Mouse (Mus musculus) liver, embryonic 15.5 days (tissue): ENCODE measurements around the gene Rasgef1b. TPM values are rescaled to one million over a fixed set of nuclear protein-coding genes. Genes with fewer than 3 reads are reported as not detected.

Experiments
- ATAC-seq: fragments of 200-750 bp; cut with Nextera tagmentation; 2 replicates; pipeline ENCODE4 v1.8.0; 2017; ENCODE audit warnings: moderate number of reproducible peaks, mild to moderate bottlenecking, moderate library complexity; ENCODE audit not compliant: insufficient read depth
- H3K27ac ChIP-seq: fragments of 300-500 bp; sonication (generic); replicated peaks from 2 replicates; pipeline ENCODE4 v1.5.1; 2015; ENCODE audit warnings: mild to moderate bottlenecking, inconsistent platforms
- H3K27me3 ChIP-seq: fragments of 300-500 bp; sonication (generic); 2 replicates; pipeline ENCODE4 v1.6.1; 2015; ENCODE audit warnings: mild to moderate bottlenecking, inconsistent platforms
- H3K36me3 ChIP-seq: fragments of 300-500 bp; sonication (generic); replicated peaks from 2 replicates; pipeline ENCODE4 v1.6.1; 2015; ENCODE audit warnings: moderate library complexity, mild to moderate bottlenecking, inconsistent platforms
- H3K4me1 ChIP-seq: fragments of 300-500 bp; sonication (generic); replicated peaks from 2 replicates; pipeline ENCODE4 v1.6.1; 2015; ENCODE audit warnings: inconsistent platforms
- H3K4me2 ChIP-seq: fragments of 300-500 bp; sonication (generic); 2 replicates; pipeline ENCODE4 v1.6.1; 2015; ENCODE audit warnings: moderate library complexity, mild to moderate bottlenecking, inconsistent platforms
- H3K4me3 ChIP-seq: fragments of 300-500 bp; sonication (generic); replicated peaks from 2 replicates; pipeline ENCODE4 v1.5.1; 2015; ENCODE audit warnings: mild to moderate bottlenecking, inconsistent platforms
- H3K9ac ChIP-seq: fragments of 300-500 bp; sonication (generic); 2 replicates; pipeline ENCODE4 v1.6.1; 2015; ENCODE audit warnings: moderate library complexity, mild to moderate bottlenecking, inconsistent platforms
- H3K9me3 ChIP-seq: fragments of 300-500 bp; sonication (generic); replicated peaks from 2 replicates; pipeline ENCODE4 v1.6.1; 2016; ENCODE audit warnings: inconsistent platforms
- WGBS: fragments of 180-500 bp; shearing (Covaris S2); methylation state at CpG from one replicate; pipeline ENCODE4 v1.1.7; 2015; ENCODE audit warnings: mixed read lengths; ENCODE audit not compliant: insufficient replicate concordance; 5-methylcytosine and 5-hydroxymethylcytosine counted together
- polyA plus RNA-seq: library from polyadenylated mRNA; unstranded; fragments of >200 nt; fragmentation: Nextera tagmentation; extraction: Ambion mirVana; gene quantifications from 2 replicates; pipeline ENCODE4 v1.2.1, GENCODE M21; 2015

Rasgef1b gene
- polyA plus RNA-seq, 1 experiment from 2014 or later = 7.3 TPM

DNA sequence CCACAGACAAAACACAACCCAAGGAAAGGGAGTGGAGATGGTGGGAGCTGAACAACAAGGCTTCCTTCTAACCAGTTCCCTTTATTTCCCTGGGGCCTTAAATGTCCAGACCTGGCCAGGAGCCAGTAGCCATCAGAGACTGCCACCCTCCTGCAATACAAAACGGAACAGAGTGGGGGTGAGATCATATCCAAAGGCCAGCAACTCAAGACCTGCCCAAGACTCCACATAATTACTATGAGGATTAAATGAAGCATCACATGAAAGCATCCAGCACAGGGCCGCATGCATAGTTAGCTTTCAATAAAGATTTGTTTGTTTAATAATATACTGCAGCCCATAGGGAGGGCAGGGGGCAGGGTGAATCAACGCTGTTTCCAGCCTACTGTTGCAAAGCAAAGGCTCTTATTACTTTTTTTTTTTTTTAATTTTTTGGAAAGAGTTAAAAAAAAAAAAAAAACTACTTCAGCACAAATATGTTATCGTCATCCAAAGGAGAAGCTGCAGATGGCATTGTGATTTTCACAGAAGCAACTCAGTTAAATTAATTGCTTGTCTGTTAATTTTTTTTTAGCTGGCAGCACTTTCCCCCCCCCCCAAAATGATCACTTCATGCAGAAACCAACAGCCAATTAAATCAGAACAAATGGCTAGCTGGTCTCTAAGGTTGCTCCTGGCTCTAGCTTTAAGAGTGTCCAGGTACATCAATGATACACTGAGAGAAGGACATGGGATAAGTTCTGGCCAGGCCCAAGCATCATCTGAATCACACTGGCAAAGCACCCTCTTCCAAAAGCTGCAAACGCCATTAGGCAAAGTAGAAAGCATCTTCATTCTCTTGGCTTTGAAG is 241.6 kb downstream of the Rasgef1b start:
- Histone ChIP-seq H3K27me3 (0 out of 2 replicates have a peak, but pooled peaks cover 2% of the 10 kb centered on the region), H3K27ac (no peak overlapping the region), H3K4me2 (no peak overlapping the region), H3K9ac (no peak overlapping the region), H3K4me1 (peaks cover 8% of the 10 kb centered on the region), H3K4me3 (no peak overlapping the region), H3K9me3 (no peaks in the 10 kb centered on the region), H3K36me3 (no peaks in the 10 kb centered on the region)
- ATAC-seq = no peak
- WGBS = 61% methylated on average over 5 of the region's 5 CpGs

DNA sequence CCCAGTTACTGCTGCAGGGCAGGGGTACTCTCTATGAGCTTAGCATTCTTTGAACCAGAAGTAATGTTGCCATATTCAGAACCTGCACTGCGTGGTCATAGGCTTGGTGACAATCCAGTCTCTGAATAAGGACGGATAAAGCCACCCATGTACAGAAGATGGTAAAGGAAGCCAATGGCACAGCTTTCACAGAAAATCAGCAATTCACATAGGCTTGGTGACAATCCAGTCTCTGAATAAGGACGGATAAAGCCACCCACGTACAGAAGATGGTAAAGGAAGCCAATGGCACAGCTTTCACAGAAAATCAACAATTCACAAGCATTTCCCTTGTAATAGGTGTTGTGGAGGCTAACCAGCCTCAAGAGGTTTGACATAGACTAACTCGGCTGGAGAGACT is 245.7 kb downstream of the Rasgef1b start:
- 64% methylated on average over 5 of the region's 5 CpGs for WGBS
- H3K4me1 ChIP-seq = peaks cover 32% of the 10 kb centered on the region
- H3K36me3 ChIP-seq = no peaks in the 10 kb centered on the region

GRCm38 (mm10) chr5:99482524-99482923 is 246.3 kb downstream of the Rasgef1b start:
- H3K36me3 ChIP-seq = no peaks in the 10 kb centered on the region
- H3K27me3 ChIP-seq = 0 out of 2 replicates have a peak, but pooled peaks cover 2% of the 10 kb centered on the region
- no peak overlapping the region for H3K4me2 ChIP-seq
- peak; percentile 70 for ATAC-seq
- H3K9ac ChIP-seq = no peak overlapping the region
- no peaks in the 10 kb centered on the region for H3K9me3 ChIP-seq
- no peak overlapping the region for H3K4me3 ChIP-seq
- peaks cover 35% of the 10 kb centered on the region for H3K4me1 ChIP-seq
- H3K27ac ChIP-seq = no peak overlapping the region
- WGBS = 29% methylated on average over 6 of the region's 6 CpGs

More for the DNA sequence above, 245.7 kb downstream of the Rasgef1b start:
- Histone ChIP-seq H3K9ac (no peak overlapping the region), H3K27me3 (0 out of 2 replicates have a peak, but pooled peaks cover 2% of the 10 kb centered on the region), H3K27ac (no peak overlapping the region), H3K4me3 (no peak overlapping the region), H3K9me3 (no peaks in the 10 kb centered on the region), H3K4me2 (no peak overlapping the region)
- no peak for ATAC-seq

GRCm38 (mm10) chr5:99482016-99482415 is 246.8 kb downstream of the Rasgef1b start:
- no peak for ATAC-seq
- no peaks in the 10 kb centered on the region for H3K9me3 ChIP-seq
- no peak overlapping the region for H3K9ac ChIP-seq
- H3K4me1 ChIP-seq = peaks cover 40% of the 10 kb centered on the region
- no peak overlapping the region for H3K27ac ChIP-seq
- 72% methylated on average over 7 of the region's 7 CpGs for WGBS
- no peak overlapping the region for H3K4me2 ChIP-seq
- 0 out of 2 replicates have a peak, but pooled peaks cover 1% of the 10 kb centered on the region for H3K27me3 ChIP-seq
- H3K36me3 ChIP-seq = no peaks in the 10 kb centered on the region
- H3K4me3 ChIP-seq = no peak overlapping the region

DNA sequence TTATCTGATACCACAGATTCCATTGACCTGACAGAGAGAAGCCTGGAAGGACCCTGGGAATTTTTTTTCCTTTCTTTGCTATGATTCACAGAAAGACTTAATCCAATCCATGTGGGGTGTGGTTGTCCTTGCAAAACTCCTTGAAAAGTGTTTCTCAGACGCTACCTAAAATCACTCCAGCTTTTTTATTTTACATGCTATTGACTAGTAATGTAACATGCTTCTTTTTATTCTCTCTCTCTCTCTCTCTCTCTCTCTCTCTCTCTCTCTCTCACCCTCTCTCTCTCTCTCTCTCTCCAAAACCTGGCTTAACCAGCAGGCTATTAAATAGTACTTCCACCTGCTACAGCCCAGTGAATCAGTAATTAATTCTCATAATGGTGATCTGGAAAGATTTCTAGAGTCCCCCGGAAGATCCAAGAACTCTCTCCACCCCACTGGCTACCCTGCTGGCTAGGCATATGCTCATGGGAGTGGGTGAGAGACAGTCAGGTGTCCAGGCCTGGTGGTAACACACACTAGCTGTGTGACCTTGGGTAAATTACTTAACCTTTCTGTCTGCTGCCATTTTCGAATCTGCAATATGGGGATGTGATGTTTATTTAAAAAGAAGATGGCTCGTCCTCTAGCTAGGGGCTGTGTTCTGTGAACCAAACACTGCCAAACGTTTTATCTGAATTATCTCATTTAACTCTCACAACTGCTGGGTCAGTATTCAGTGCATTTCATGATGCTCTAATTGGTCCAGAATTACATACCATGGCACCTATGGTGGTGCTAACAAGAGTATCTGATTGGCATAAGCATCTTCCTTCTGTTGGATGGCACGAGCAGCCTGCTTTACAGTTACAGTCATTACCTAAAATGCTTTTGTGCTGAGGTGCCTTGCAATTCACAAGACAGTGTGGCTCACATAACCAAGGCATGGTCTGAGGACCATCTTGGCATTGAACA is 248.5 kb downstream of the Rasgef1b start:
- no peak overlapping the region for H3K9ac ChIP-seq
- no peaks in the 10 kb centered on the region for H3K9me3 ChIP-seq
- H3K4me1 ChIP-seq = peaks cover 45% of the 10 kb centered on the region
- H3K27me3 ChIP-seq = no peaks in the 10 kb centered on the region
- no peak for ATAC-seq
- no peak overlapping the region for H3K4me3 ChIP-seq
- WGBS = 65% methylated on average over 6 of the region's 6 CpGs
- no peak overlapping the region for H3K27ac ChIP-seq
- H3K4me2 ChIP-seq = no peak overlapping the region
- no peaks in the 10 kb centered on the region for H3K36me3 ChIP-seq

DNA sequence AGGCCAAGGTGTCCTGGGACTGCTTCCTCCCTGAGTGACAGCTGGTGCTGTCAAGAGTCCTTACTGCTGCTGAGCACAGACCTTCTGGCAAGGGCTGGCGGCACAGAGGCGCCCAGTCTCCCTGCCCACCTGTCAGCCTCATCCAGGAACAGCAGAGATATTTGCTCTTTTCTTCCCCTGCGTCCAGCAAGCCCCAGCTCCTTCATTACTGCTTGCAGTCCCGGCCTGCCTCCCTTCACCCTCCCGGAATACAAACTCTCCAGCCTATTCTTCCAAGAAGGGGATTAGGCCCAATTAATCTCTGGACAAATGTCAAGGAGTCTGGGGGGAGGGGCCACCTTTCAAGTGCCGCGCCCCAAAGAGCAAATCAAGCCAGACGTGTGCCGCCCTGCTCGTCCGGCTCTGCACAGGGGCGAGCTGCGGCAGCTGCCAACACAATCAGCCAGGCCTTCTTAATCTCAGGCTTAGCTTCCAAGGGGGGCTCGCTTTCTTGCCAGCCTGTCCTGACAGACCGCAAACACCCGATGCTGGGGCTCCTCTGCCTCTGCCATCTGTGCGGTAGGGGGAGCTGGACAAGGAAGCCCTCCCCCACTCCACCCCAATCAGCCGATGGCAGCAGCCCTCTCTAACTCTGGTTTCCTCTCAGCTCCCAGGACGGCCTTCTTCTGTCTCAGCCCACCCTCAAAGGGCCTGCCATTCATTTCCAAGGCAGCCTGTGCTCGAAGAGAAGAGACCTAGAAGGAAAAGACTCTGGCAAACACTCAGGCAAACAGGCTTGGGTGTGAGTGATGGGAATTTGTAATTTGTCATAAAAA is 249.4 kb downstream of the Rasgef1b start:
- Histone ChIP-seq H3K4me2 (peak overlapping the region; percentile 63), H3K36me3 (no peaks in the 10 kb centered on the region), H3K4me1 (peaks cover 45% of the 10 kb centered on the region), H3K9ac (no peak overlapping the region; the same call in 1 of the 2 replicates), H3K4me3 (0 out of 2 replicates have a peak overlapping the region, but pooled peaks have one; percentile 10), H3K27ac (no peak overlapping the region), H3K9me3 (no peaks in the 10 kb centered on the region), H3K27me3 (no peaks in the 10 kb centered on the region)
- WGBS = 8% methylated on average over 20 of the region's 20 CpGs
- ATAC-seq = 0 out of 2 replicates have a peak, but pooled peaks have one; percentile 41

- Histone ChIP-seq H3K4me1 (peaks cover 45% of the 10 kb centered on the region), H3K9ac (no peak overlapping the region), H3K9me3 (no peaks in the 10 kb centered on the region), H3K27me3 (no peaks in the 10 kb centered on the region), H3K4me2 (peak overlapping the region; percentile 63; the same call in 1 of the 2 replicates), H3K4me3 (no peak overlapping the region), H3K36me3 (no peaks in the 10 kb centered on the region), H3K27ac (no peak overlapping the region)
- WGBS = 24% methylated on average over 4 of the region's 4 CpGs
- peak; percentile 60; the same call in 1 of the 2 replicates for ATAC-seq
These were observed 250.1 kb downstream of the Rasgef1b start for GRCm38 (mm10) chr5:99478716-99479115.

DNA sequence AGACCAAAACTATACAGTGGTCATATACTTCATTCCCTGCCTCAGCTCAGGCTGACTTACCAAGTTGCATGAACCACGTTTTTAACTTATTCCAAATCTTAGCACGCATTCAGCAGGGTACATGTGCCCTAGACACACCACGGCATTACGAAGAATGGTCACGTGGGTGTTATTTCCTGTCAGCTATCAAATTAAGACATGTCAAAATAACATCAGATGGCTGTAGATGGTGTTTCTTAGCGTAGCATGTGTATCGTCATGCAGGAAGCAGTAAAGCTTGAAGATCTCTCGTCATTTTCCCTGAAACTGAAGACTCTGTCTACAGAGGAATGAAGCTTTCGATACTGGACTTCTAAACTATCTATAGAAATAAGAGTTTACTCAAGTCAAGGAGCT is 251.4 kb downstream of the Rasgef1b start:
- no peak overlapping the region for H3K27ac ChIP-seq
- H3K4me1 ChIP-seq = peaks cover 39% of the 10 kb centered on the region
- no peaks in the 10 kb centered on the region for H3K36me3 ChIP-seq
- H3K27me3 ChIP-seq = no peaks in the 10 kb centered on the region
- 64% methylated on average over 9 of the region's 9 CpGs for WGBS
- ATAC-seq = no peak
- no peak overlapping the region for H3K4me3 ChIP-seq
- H3K9me3 ChIP-seq = no peaks in the 10 kb centered on the region
- no peak overlapping the region for H3K4me2 ChIP-seq
- H3K9ac ChIP-seq = no peak overlapping the region

GRCm38 (mm10) chr5:99476640-99477419 is 252.0 kb downstream of the Rasgef1b start:
- WGBS = 30% methylated on average over 6 of the region's 6 CpGs
- ATAC-seq = no peak
- no peak overlapping the region; the same call in 1 of the 2 replicates for H3K4me2 ChIP-seq

More at GRCm38 (mm10) chr5:99476640-99477419, 252.0 kb downstream of the Rasgef1b start:
- Histone ChIP-seq H3K9ac (no peak overlapping the region), H3K4me1 (peaks cover 33% of the 10 kb centered on the region), H3K36me3 (no peaks in the 10 kb centered on the region), H3K9me3 (no peaks in the 10 kb centered on the region), H3K27me3 (no peaks in the 10 kb centered on the region), H3K4me3 (no peak overlapping the region), H3K27ac (no peak overlapping the region)
